Mouse (Mus musculus): ENCODE results near the gene Gm2244.
"Not testable (repeated sequence)": the region's sequence is repeated elsewhere in the genome, so short reads cannot be mapped to it uniquely, and the experiment has no call there.

The Gm2244 gene

DNA sequence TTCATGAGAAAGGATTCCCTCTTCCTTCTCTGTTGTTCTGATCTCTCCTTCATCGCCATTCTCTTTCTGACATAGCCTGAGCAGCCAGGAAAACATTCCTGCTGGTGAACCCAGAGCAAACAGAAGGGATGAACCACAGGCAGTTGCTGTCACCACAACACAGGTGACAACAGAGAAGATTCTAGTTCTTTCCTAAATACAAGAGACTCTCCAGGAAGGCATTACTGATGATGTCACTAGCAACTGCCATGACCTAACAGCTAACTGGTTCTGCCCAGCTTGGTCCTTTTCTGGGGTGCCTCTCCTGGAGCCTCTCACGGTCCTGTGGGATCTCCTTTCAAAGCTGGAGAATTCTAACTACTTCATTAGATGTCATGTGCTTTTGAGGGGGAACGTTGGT, at the start of gene Gm2244:
Gm2244 (minus strand) TSS at position 101 of the 400 bp plus-strand sequence.
- in situ Hi-C loops (cut with MboI; ENCODE audit: low pct_unique_long_range_greater_than_20kb in 1 of 2, low sequenced_read_pairs in 2 of 2, unreplicated experiment in 1 of 2): not testable (repeated sequence)

DNA sequence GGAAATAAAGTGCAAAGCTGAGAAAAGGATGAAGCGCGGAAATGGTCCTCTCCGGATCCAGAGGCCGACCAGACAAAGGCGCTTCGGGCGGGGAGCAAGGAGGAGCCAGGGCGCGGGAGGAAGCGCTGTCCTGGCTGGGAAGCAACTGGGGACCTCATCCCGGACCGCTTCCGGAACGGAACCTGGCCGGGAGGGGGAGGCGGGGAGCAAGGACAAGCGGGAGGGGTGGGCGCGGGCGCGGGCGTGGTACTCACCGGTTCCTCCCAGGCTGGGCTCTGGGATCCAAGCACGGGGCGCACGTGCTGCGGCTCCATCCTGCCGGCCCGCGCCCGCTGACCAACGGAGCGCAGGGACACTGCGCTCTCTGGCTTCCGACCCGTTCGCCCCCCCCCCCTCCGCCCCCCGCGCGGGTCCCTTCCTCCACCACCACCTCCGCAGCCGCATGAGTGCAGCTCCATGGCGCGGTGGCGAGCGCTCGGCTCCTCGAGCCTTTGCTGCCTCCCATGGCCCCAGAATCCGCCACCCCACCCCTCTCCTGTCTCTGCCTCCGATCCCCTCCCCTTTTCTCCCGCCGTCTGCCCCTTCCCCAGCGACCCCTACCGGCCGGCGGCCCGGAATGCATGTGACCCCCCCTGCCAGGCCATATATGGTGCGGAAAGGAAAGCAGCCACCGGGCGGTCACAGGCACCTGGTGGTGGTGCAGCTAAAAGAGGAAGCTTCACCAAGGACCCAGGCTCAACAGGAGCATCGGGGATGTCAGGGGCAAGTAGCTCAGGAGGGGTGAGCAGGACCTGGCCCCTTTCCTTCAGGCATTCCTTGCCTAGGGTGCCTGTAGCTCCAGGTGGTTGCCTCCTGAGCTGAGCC, 35.3 kb upstream of the Gm2244 start, which contains the start of gene Gm2237:
Gm2237 (minus strand) TSS at position 332 of the 864 bp plus-strand sequence.
- in situ Hi-C loops (cut with MboI; ENCODE audit: low pct_unique_long_range_greater_than_20kb in 1 of 2, low sequenced_read_pairs in 2 of 2, unreplicated experiment in 1 of 2): not testable (repeated sequence)
